Mouse (Mus musculus): Measurements from ENCODE around the gene Gen1.

Gen1 gene

GRCm38 (mm10) chr12:11265382-11266281, at the start of gene Gen1, which contains the start of gene Smc6:
Gene Gen1 (minus strand): TSS chr12:11265801.
Gene Smc6 (plus strand): TSS chr12:11265886.
- peak; percentile 93 to 95 for DNase-seq (ENCODE audit: low spot score in 2 of 2)

DNA sequence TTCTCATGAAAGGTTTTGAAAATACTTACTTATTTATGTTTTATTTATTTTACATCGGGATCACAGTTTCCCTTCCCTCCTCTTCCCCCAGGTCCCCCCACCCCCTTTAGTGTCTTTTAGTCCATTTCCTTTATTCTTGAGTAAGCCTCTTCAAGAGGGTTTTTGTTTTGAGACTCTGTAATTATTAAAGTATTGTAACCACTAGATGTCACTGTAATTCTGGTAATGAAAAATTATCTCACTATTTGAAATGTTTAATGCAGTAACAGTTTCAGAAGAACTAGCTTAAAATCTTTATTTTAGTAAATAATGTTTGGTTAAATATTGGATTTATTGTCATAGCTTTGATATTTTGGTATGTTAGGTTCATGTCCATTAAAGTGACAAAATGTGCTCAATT, 48.2 kb upstream of the Gen1 start:
- DNase-seq (ENCODE audit: low spot score in 2 of 2), result no peak

- no peak for DNase-seq (ENCODE audit: low spot score in 2 of 2)
These were observed 45.5 kb upstream of the Gen1 start for GRCm38 (mm10) chr12:11311106-11311505.

- no peak for DNase-seq (ENCODE audit: low spot score in 2 of 2)
These were observed 41.4 kb upstream of the Gen1 start for GRCm38 (mm10) chr12:11306753-11307645.

DNA sequence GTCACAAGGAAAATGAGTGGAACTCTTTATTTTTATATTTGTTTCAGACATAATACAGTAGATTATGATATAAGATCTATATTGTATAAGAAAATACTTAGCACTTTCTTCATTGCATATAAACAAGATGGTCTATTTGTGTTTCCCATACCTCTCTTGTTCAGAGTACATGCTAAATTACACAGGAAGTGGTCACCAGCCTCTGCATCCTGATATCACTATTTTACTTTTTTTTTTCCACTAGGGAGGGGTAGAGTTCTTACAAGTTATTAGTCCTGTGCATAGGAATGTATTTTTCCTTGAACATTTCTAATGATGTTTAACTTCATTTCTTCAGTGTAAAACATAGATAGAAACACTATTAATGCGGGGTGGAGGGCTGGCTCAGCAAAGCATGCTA, 35.3 kb upstream of the Gen1 start:
- DNase-seq (ENCODE audit: low spot score in 2 of 2), result no peak

GRCm38 (mm10) chr12:11286382-11286781, 20.8 kb upstream of the Gen1 start:
- no peak for DNase-seq (ENCODE audit: low spot score in 2 of 2)

- no peak for DNase-seq (ENCODE audit: low spot score in 2 of 2)
These were observed 16.0 kb upstream of the Gen1 start for GRCm38 (mm10) chr12:11281584-11281983.

- DNase-seq (ENCODE audit: low spot score in 2 of 2), result no peak
These were observed 14.3 kb upstream of the Gen1 start for GRCm38 (mm10) chr12:11279886-11280285.

- no peak for DNase-seq (ENCODE audit: low spot score in 2 of 2)
These were observed 11.6 kb upstream of the Gen1 start for GRCm38 (mm10) chr12:11277207-11277606.

DNA sequence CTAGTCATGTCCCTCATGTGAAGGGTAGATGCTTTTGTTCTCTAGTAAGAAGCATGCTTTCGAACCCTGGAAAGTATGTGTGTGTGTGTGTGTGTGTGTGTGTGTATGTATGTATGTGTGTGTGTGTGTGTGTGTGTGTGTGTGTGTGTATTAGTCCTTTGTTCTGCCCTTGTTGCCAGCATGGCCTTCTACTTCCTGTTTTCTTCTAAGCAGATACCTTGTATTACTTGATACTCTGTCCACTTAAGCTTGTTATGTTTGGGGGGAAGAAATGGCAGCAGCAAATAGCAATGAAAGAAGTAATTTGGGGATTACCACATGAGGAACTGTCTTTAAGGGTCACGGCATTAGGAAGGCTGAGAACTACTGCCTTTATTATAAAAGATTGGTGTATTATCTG, 11.0 kb upstream of the Gen1 start:
- no peak for DNase-seq (ENCODE audit: low spot score in 2 of 2)

GRCm38 (mm10) chr12:11273185-11273584, 7.6 kb upstream of the Gen1 start:
- DNase-seq (ENCODE audit: low spot score in 2 of 2), result no peak

- no peak for DNase-seq (ENCODE audit: low spot score in 2 of 2)
These were observed 7.0 kb upstream of the Gen1 start for GRCm38 (mm10) chr12:11272568-11272967.

DNA sequence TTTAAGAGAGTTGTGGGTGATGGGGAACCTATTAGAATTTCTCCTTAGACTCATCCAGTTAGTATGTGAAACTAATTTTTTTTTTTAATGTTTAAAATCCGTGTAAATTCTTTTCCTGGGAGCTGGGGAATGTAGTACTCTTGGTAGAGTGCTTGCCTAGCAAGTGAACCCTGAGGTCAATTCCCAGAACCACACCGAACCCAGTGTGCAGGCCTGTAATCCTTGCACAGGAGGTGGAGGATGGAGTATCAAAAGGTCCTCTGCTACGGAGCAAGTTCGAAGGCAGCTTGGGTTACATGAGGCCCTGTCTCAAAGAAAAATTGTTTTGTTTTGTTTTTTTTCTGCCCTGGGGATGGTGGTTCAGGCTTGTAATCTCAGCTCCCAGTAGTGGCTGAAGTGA, 1.4 kb upstream of the Gen1 start:
- no peak for DNase-seq (ENCODE audit: low spot score in 2 of 2)

- no peak for DNase-seq (ENCODE audit: low spot score in 2 of 2)
These were observed 833 bp upstream of the Gen1 start for GRCm38 (mm10) chr12:11266282-11266985.

DNA sequence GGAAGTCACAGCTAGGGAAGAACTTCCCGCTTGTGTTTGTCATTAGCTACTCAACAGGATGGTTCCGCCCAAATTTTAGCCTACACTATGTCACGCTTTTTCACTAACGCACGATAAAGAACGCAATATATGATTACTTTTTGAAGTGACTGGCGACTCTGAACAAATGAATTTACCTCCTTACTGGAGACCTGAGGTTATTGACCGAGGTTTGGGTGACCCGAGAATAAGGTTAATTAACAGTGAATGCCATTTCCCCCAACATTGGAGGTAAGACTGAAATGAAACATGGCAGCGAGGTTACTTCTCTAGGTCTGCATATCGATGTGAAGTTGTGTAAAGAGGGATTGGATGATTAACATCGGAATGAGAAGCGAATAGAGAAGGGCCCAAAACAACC, 706 bp downstream of the Gen1 start:
- no peak for DNase-seq (ENCODE audit: low spot score in 2 of 2)

DNA sequence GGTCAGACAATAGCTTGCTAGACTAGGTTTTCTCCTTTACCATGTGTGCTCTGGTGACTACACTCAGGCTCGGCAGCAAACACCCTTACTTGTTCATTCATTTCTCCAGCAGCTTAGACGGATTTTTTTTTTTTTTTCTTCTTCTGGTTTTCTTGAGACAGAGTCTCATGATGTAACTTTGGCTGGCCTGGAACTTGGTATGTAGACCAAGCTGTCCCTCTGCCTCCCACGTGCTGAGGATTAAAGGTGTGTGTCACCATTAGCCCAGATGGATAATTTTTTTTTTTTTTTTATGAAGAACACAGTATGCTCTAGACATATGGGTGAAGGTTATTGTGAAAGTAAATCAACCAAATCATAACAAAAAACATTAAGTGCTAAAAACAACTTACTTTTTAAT, 15.3 kb downstream of the Gen1 start:
- no peak for DNase-seq (ENCODE audit: low spot score in 2 of 2)

GRCm38 (mm10) chr12:11247460-11247859, 18.1 kb downstream of the Gen1 start:
- DNase-seq (ENCODE audit: low spot score in 2 of 2), result no peak

- DNase-seq (ENCODE audit: low spot score in 2 of 2), result no peak
These were observed 29.6 kb downstream of the Gen1 start for GRCm38 (mm10) chr12:11235996-11236395.

GRCm38 (mm10) chr12:11230267-11230666, 35.3 kb downstream of the Gen1 start:
- no peak for DNase-seq (ENCODE audit: low spot score in 2 of 2)

DNA sequence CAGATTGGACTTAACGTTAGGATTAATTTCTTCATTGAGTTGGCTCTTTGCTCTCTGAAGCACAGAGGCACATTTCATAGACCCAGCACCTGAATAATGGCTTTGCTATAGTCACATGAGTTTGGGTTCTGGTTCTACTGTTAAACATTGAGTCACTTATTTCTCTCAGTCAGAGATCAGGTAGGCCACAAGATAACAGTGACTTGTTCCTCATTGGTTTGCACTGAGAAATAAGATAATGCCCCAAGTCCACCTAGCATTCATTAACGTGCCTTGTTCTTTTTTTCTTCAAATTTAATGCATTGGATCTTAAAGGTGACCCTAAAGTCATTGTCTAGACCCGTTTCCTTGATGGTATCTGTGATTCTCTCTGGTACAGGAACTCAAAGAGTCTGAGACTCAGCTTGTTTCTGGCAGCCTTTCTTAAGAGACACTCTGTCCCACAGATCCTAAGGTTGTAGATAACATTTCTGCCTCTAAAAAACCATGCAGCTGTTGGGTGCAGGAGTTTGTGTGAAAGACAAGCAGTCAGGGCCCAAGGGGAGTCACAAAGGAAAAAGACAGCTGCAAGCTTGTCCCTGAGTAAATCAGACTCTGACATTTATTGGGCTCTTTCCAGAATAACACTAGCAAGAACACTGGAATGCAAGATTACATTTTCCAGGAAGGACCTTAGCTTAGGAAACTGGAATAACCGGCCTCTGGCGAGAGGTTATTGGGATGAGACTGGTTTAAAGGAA, 38.9 kb downstream of the Gen1 start:
- DNase-seq (ENCODE audit: low spot score in 2 of 2), result no peak

DNA sequence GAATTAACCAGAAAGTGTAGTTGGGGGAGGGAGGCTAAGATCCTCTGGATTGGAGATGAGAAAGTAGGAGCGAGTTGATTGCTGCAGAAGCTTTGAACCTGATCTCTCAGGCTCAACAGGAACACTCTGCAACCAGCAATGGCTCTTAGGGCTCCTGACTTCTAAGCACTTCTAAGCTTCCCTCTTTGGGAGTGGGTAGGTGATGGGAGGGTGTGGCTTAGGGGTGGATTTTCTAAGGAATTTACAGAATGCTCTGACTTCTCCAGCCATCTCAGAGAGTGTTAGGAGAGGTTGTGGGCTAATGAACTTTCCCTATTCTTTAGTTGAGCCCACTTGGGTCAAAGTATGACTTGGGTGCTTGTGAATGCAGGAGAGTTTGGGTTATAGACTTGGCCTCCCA, 39.5 kb downstream of the Gen1 start:
- no peak for DNase-seq (ENCODE audit: low spot score in 2 of 2)
